In the genomic region with DNA sequence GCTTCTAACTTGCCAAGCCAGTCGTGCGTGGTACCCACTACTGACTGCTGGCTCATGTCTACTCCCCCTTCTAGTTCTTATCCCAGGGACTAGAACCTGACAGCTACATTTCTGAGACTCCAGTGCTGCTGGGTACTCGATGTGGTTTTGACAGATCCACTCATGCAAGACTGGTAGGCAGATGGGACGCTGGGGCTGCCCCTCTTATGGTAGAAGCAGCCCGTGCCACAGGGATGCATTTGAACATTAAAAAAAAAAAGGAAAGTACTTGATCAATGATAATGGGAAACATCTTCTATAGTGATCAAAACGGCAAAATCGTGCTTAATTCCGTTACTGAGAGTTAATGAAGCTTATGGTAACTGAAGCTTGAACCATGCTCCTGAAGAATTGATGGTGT, we compare ENCODE assay signal across 17 mouse cellular contexts. TPM values are rescaled to one million over a fixed set of nuclear protein-coding genes. Genes with fewer than 3 reads are reported as not detected.
"Had no signal": no experiment of that assay in that cellular context is flagged by ENCODE, and none has a peak within 500 bp of the region (broad histone marks: within the 10 kb centered on the region; RNA-seq: fewer than 3 reads in every experiment).

No protein-coding gene starts in this region.

- H3K4me1 ChIP-seq: stomach, embryonic 15.5 days had no signal

- H3K9me3 ChIP-seq: neural tube, embryonic 13.5 days; neural tube, embryonic 15.5 days; stomach, embryonic 15.5 days had no signal

- H3K4me2 ChIP-seq: neural tube, embryonic 13.5 days; neural tube, embryonic 15.5 days; stomach, embryonic 15.5 days had no signal

- H3K9ac ChIP-seq: neural tube, embryonic 13.5 days; neural tube, embryonic 15.5 days; stomach, embryonic 15.5 days had no signal

- H3K27ac ChIP-seq: neural tube, embryonic 13.5 days; neural tube, embryonic 15.5 days; stomach, embryonic 15.5 days; stomach, postnatal 0 days had no signal

- DNase-seq: retina, postnatal 1 day; right cerebral cortex, adult 18-20 months; right cerebral cortex, postnatal 14 days; right cerebral cortex, postnatal 25 days; right cerebral cortex, postnatal 4 days; spleen, adult 18-20 months; thymus, adult 18-20 months; thymus, adult 2 months; thymus, postnatal 14 days; thymus, postnatal 25 days; thymus, postnatal 36 days; thymus, postnatal 4 days had no signal

- H3K4me3 ChIP-seq: neural tube, embryonic 13.5 days; neural tube, embryonic 15.5 days; stomach, embryonic 15.5 days had no signal

- H3K27me3 ChIP-seq: neural tube, embryonic 13.5 days; neural tube, embryonic 15.5 days; stomach, embryonic 15.5 days had no signal

RNA-seq across cellular contexts. Expression of a gene that starts 44.4 kb away (rescaled TPM):
- total RNA-seq: neutrophil, adult 5-6 weeks had no signal
